Mouse (Mus musculus): ENCODE results near the gene Irx6. TPM values are rescaled to one million over a fixed set of nuclear protein-coding genes. Genes with fewer than 3 reads are reported as not detected.

Gene Irx6
- polyA plus RNA-seq (2015; fragmentation: Nextera tagmentation; extraction: Ambion mirVana): not detected in 2 replicates

DNA sequence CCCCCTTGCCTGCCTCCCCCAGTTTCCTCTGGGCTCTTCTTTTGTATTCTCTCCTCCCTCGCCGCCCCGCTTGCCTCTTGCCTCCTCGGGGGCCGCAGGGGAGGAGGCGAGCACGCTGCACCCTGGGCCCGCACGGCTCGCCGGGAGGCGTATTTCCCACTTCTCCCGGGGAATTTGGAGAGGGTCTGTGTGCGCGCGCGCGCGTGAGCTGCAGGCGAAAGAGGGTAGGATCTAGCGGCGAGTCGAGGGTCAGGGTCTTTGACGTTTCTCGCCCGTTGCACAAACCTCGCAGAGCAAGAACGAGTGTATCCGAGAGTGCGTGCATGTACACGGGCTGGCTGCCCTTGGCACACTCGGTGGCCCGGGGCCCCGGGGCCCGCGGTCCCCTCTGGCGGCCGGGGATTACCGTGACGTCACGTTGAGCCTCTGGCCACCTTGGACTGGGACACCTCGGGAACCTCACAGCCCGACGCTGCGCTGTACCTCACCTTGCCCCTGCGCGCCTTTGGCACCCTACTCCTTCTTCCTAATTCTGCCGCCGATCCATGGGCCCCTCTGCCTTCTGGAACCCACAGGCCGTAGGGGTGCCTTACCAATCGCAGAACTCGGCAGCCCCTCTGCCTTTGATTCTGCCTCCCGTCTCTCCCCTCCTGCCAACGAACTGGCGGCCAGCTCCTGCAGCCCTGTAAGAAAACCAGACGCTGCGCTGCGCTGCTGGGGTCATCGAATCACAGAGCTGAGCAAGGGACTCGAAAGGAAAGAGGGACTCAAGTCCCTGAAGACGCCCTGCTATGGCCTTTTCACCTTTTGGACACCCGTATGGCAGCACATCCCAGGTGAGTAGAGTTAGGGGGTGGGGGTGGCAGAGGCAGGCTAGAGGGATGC is at the start of gene Irx6:
Gene Irx6, plus strand, starts transcription at position 45 of the 885 bp plus-strand sequence.
- Histone ChIP-seq H3K27me3 (ENCODE audit: insufficient read depth, low read length) (peaks cover 53% of the 10 kb centered on the region), H3K36me3 (replicated peaks; ENCODE audit: insufficient read depth, low read length) (no peaks in the 10 kb centered on the region), H3K4me2 (ENCODE audit: low read depth, low read length) (0 out of 2 replicates have a peak within 1 kb of the TSS, but pooled peaks have one; percentile 18), H3K9me3 (ENCODE audit: low read length) (no peaks in the 10 kb centered on the region), H3K4me3 (ENCODE audit: low read depth, low read length) (no peak within 1 kb of the TSS; the same call in 1 of the 2 replicates), H3K27ac (ENCODE audit: low read depth) (no peak within 1 kb of the TSS), H3K4me1 (ENCODE audit: insufficient read depth) (no peaks in the 10 kb centered on the region), H3K9ac (replicated peaks) (no peak within 1 kb of the TSS)
- 2% methylated on average over 59 of the region's 62 CpGs for WGBS (ENCODE audit: insufficient replicate concordance)
- no peak for TF ChIP-seq CTCF (IDR thresholded peaks at IDR 0.05; ENCODE audit: low read depth)
- no peak for DNase-seq
- no peak for ATAC-seq

DNA sequence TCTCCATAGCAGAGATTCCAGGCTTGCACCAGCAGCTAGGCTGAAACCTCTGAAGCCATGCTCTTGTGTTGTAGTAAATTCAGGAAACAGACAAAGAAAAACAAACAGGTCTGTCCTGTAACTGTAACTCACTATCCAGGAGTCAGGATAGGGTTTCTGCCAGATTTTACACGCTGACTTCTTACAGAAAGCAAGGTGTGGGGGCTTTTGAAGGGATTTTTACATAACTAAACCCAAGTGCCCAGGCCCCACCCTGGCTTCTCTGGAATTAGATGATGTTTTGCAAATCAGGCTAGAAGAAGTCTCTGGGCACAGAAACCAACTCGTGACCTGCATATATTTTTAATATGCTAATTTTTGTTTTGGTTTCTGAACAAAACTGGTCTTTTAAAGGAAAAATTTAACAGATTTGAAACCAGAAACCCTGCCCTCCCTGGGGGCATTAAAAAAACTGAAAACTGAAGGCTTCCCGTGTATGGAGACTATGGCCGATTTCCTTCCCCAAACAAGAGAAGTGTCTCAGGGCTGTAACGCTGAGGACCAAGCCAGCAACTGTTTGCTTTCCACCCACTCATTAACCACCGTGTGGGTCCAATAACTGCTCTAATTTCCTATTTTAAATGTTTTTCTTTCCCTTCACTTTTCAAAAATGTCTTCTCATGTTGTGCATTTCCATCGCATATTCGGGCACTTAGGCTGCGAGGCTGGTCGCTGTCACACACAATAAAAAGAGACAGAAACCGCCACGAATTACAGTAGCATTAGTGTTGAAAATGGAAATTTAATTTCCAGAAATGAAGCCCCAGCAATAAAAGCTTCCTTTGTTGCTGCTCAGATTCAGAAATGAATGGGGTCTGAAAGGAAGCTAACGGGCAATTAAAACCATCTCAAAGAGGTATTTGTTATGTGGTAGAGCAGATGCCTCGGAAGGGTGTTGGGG is 45.1 kb upstream of the Irx6 start:
- DNase-seq (no peak), ATAC-seq (no peak)
- no peak overlapping the region for H3K9ac ChIP-seq (replicated peaks)
- no peak for TF ChIP-seq EP300 (IDR thresholded peaks at IDR 0.05; ENCODE audit: low read depth)
- no peak for TF ChIP-seq CTCF (IDR thresholded peaks at IDR 0.05; ENCODE audit: low read depth)
- H3K4me3 ChIP-seq (ENCODE audit: low read depth, low read length): no peak overlapping the region
- no peaks in the 10 kb centered on the region for H3K4me1 ChIP-seq (ENCODE audit: insufficient read depth)
- no peaks in the 10 kb centered on the region for H3K9me3 ChIP-seq (ENCODE audit: low read length)
- 62% methylated on average over 14 of the region's 14 CpGs for WGBS (ENCODE audit: insufficient replicate concordance)
- no peaks in the 10 kb centered on the region for H3K36me3 ChIP-seq (replicated peaks; ENCODE audit: insufficient read depth, low read length)
- H3K27me3 ChIP-seq (ENCODE audit: insufficient read depth, low read length): no peaks in the 10 kb centered on the region
- H3K27ac ChIP-seq (ENCODE audit: low read depth): no peak overlapping the region
- H3K4me2 ChIP-seq (ENCODE audit: low read depth, low read length): no peak overlapping the region

DNA sequence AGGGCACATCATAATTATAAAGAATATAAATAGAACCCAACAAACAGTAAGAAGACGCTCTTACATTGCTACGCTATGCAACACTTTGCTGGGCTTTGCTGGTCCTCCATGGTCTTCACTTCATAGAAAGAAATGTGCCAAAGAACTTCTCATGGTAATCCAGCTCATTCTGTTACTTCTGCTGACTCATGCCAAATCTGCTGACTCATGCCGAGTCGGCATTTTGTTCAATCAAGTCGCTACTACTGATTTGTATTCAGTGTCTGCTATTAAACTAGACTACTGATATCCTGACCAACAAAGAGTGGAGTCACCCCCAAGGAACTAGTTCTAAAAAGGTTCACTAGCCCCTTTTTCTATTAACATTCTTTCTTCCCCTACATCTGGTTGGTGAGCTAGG is 40.9 kb upstream of the Irx6 start:
- TF ChIP-seq EP300 (IDR thresholded peaks at IDR 0.05; ENCODE audit: low read depth): no peak
- TF ChIP-seq CTCF (IDR thresholded peaks at IDR 0.05; ENCODE audit: low read depth): no peak
- 87% methylated on average over 5 of the region's 5 CpGs for WGBS (ENCODE audit: insufficient replicate concordance)
- Histone ChIP-seq H3K36me3 (replicated peaks; ENCODE audit: insufficient read depth, low read length) (no peaks in the 10 kb centered on the region), H3K4me1 (ENCODE audit: insufficient read depth) (no peaks in the 10 kb centered on the region), H3K9ac (replicated peaks) (no peak overlapping the region), H3K9me3 (ENCODE audit: low read length) (no peaks in the 10 kb centered on the region), H3K4me3 (ENCODE audit: low read depth, low read length) (no peak overlapping the region), H3K4me2 (ENCODE audit: low read depth, low read length) (no peak overlapping the region), H3K27ac (ENCODE audit: low read depth) (no peak overlapping the region), H3K27me3 (ENCODE audit: insufficient read depth, low read length) (no peaks in the 10 kb centered on the region)
- ATAC-seq: no peak
- DNase-seq: no peak

DNA sequence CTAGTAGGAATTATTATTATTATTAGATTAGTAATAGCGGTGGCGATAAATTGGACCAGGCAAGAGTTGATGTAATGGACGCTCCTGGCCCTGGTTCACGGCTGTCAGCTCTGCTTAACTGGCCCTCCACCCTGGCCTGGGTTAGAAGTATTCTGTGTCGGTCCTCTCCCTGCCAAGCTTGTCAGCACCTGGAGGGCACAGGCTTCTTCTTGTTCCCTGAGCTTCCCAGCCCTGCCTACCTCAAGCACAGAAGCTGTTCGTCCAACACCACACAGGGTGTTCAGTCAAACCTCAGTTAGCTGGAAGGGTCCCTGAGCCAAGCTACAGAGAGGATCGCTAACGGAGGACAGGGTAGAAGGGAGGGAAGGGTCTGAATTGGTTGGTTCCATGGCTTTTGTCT is 33.3 kb upstream of the Irx6 start:
- no peak overlapping the region for H3K27ac ChIP-seq (ENCODE audit: low read depth)
- TF ChIP-seq CTCF (IDR thresholded peaks at IDR 0.05; ENCODE audit: low read depth): no peak
- TF ChIP-seq EP300 (IDR thresholded peaks at IDR 0.05; ENCODE audit: low read depth): no peak
- ATAC-seq: no peak

DNA sequence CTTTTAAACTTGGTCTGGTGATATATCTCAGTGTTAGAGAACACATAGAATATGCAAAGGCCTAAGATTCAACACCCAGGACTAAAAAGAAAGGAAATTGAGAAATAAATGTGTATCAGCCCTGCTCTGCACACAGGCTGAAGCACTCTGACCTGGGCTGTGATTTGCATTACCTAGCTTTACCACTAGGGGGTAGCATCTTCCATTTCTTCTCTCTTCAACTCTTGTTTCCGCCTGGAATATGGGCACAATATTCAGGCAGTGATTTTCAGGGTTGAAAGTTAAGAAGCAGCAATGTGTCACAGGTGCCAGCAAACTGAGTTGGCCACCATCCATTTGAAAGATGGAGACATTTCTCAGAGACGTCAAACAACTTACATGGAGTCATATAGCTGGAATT is 27.5 kb upstream of the Irx6 start:
- Histone ChIP-seq H3K4me2 (ENCODE audit: low read depth, low read length) (no peak overlapping the region), H3K4me1 (ENCODE audit: insufficient read depth) (no peaks in the 10 kb centered on the region), H3K36me3 (replicated peaks; ENCODE audit: insufficient read depth, low read length) (no peaks in the 10 kb centered on the region), H3K27ac (ENCODE audit: low read depth) (no peak overlapping the region), H3K27me3 (ENCODE audit: insufficient read depth, low read length) (no peaks in the 10 kb centered on the region), H3K9me3 (ENCODE audit: low read length) (no peaks in the 10 kb centered on the region), H3K9ac (replicated peaks) (no peak overlapping the region), H3K4me3 (ENCODE audit: low read depth, low read length) (no peak overlapping the region)
- no peak for ATAC-seq
- 62% methylated on average over 2 of the region's 2 CpGs for WGBS (ENCODE audit: insufficient replicate concordance)
- TF ChIP-seq CTCF (IDR thresholded peaks at IDR 0.05; ENCODE audit: low read depth): peak; percentile 64
- no peak for TF ChIP-seq EP300 (IDR thresholded peaks at IDR 0.05; ENCODE audit: low read depth)
- DNase-seq: no peak

More for the DNA sequence above, 33.3 kb upstream of the Irx6 start:
- Histone ChIP-seq H3K27me3 (ENCODE audit: insufficient read depth, low read length) (no peaks in the 10 kb centered on the region), H3K4me3 (ENCODE audit: low read depth, low read length) (no peak overlapping the region), H3K4me2 (ENCODE audit: low read depth, low read length) (no peak overlapping the region), H3K9ac (replicated peaks) (no peak overlapping the region), H3K36me3 (replicated peaks; ENCODE audit: insufficient read depth, low read length) (no peaks in the 10 kb centered on the region), H3K9me3 (ENCODE audit: low read length) (no peaks in the 10 kb centered on the region), H3K4me1 (ENCODE audit: insufficient read depth) (no peaks in the 10 kb centered on the region)
- DNase-seq: no peak
- 80% methylated on average over 8 of the region's 8 CpGs for WGBS (ENCODE audit: insufficient replicate concordance)

DNA sequence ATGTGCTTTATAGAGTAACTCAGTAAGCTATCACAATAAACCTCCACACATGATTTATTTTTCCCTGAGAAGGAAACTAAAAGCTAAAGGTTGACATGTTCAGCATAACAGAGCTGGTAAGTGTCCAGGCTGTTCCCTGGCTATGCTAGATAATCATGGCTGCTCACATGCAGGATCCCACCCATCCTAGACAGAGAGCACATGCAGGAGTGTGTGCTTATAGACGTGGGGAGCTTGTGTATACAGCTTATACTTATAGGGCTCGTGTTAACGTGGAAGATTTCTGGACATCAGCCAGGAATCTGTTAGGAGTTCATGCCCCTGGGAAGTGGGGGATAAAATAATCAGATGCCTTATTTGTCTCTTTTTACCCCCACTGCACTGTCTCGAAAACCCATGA is 9.9 kb upstream of the Irx6 start:
- Histone ChIP-seq H3K27me3 (ENCODE audit: insufficient read depth, low read length) (no peaks in the 10 kb centered on the region), H3K9me3 (ENCODE audit: low read length) (no peaks in the 10 kb centered on the region), H3K9ac (replicated peaks) (no peak overlapping the region), H3K27ac (ENCODE audit: low read depth) (no peak overlapping the region), H3K4me2 (ENCODE audit: low read depth, low read length) (no peak overlapping the region), H3K36me3 (replicated peaks; ENCODE audit: insufficient read depth, low read length) (no peaks in the 10 kb centered on the region), H3K4me1 (ENCODE audit: insufficient read depth) (no peaks in the 10 kb centered on the region), H3K4me3 (ENCODE audit: low read depth, low read length) (no peak overlapping the region)
- TF ChIP-seq EP300 (IDR thresholded peaks at IDR 0.05; ENCODE audit: low read depth): no peak
- TF ChIP-seq CTCF (IDR thresholded peaks at IDR 0.05; ENCODE audit: low read depth): no peak
- ATAC-seq (no peak), DNase-seq (no peak)
- 65% methylated on average over 4 of the region's 4 CpGs for WGBS (ENCODE audit: insufficient replicate concordance)

Measured in liver, postnatal 0 days (tissue).